Mouse (Mus musculus) testis, adult 2 months (tissue): ENCODE measurements at regions not wholly inside any gene's neighbourhood (a gene's known extent, or its start where the extent isn't known, plus 50 kb on each side); places are given as distances from the start of the nearest gene placed in this dataset.

Source experiments
- CTCF ChIP-seq: fragments of 200-500 bp; IDR thresholded peaks from 2 replicates; pipeline ENCODE4 v1.5.1; 2012; ENCODE audit warnings: low read depth, mild to moderate bottlenecking, inconsistent platforms, low read length, moderate library complexity; ENCODE audit not compliant: control insufficient read depth, insufficient read depth, insufficient replicate concordance
- POLR2A ChIP-seq: fragments of 200-500 bp; IDR thresholded peaks from 2 replicates; pipeline ENCODE4 v1.6.1; 2012; ENCODE audit warnings: low read depth, mild to moderate bottlenecking, inconsistent platforms, low read length, moderate library complexity; ENCODE audit not compliant: control insufficient read depth

DNA sequence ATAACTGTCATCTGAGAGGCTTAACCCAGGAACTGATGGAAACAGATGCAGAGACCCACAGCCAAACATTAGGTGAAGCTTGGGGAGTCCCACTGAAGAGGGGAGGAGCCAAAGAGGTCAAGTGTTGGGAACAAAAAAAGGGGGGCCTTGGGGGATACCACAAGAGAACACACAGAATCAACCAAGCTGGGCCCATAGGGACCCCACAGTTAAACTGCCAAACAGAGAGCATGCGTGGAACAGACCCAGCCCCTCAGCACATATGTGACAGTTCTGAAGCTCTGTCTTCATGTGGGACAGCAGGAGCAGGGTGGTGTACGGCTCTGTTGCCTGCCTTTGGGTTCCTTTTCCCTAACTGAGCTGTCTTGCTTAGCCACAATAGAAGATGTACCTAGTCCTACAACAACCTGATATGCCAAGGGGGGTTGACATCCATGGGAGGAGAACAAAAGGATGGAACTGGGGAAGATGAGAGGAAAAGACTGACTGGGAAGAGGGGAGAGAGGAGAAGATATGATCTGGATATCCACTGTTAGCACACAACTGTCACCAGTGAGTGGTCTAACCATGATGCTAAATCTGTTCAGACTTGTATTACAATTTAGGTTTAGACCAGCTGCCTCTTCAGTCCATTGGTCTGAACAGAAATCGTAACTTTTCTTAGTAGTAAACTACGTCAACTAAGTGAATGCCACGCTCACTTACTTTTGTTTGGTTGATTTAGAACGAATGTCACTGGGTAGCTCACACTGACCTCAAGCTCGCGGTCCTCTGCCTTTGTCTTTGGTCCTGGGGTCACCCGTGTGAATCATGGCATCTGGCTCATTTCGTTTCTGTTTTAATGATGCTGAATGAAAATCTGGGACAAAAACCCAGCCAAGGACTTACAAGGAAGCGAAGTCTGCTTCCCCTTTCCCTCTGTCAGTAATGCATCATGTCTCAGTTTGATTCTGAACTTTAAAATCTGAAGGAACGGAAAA is 83.3 kb upstream of the Ralgps2 start:
- TF ChIP-seq CTCF (no peak), POLR2A (no peak)
